Mouse (Mus musculus) cerebellum, postnatal 4 days (tissue): ENCODE measurements around the gene Cdan1.

Source experiments
- DNase-seq, 2 experiments: peaks; one replicate each; pipeline ENCODE4 v3.0.0; 2022; ENCODE audit warnings: low spot score in 2 of 2, mixed read lengths in 1 of 2

Cdan1 gene

DNA sequence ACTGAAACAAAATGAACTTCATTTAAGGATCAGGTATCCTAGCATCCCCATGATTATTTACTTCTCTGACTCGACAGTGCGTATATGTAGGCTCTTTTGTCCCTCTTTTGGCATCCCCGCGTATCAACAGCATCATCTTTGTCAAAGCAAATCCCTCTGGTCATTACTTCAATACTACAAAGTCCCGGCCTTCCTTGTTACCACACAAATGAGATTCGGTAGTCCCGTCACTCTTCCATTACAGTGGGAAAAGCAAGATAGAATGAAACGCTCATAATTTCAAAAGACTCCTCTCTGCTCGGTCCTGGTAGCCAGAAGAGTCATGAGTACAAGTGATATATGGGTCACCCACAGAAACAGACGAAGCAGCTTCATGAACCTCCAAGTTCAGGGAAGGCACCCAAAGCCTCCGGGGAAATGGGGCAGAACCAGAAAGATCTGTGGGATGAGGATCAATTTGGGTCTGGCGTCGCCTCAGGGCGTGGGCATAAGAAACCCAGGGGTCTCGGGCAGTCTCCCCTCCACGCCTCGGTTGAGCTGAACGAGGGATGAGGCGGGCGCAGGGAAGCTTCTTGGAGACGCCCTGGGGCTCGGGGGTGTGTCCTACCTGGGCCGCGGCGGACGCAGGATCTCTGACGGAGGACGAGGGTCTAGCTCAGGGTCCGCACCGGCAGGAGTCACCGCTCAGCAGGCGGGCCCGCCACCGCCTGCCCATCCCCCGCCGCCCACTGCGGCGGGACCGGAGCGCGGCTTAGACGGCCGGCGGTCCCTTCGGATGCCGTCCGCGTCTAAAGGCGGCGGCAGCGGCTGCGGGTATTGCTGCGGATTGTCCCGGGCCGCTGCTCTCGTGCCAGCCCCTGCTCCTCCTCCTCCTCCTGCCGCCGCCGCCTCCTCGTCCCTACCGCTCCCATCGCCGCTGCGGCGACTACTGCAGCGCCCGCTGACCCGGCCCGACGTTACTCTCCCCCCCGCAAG, at the start of gene Cdan1:
Gene Cdan1 (minus strand): TSS at position 680 of the 975 bp plus-strand sequence.
- DNase-seq: peak in 1 of 2 experiments; percentile 54

DNA sequence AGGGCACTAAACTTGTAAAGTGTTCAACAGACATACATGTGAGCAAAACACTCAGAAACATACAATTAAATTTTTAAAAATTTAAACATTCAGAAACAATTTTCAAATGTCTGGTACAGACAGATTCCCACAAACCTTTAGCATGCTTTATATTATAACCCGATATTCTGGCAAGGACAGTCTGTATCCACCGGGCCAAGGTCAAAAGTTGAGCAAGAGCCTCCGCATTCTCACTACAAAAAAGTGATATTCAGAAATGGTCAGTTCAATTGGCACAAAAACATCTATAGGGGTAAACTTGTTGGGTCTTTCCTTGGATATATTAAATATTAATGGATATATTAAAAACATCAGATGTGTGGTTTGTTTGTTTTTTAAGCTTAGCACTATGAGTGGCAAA, 46.4 kb upstream of the Cdan1 start:
- DNase-seq: no peak

DNA sequence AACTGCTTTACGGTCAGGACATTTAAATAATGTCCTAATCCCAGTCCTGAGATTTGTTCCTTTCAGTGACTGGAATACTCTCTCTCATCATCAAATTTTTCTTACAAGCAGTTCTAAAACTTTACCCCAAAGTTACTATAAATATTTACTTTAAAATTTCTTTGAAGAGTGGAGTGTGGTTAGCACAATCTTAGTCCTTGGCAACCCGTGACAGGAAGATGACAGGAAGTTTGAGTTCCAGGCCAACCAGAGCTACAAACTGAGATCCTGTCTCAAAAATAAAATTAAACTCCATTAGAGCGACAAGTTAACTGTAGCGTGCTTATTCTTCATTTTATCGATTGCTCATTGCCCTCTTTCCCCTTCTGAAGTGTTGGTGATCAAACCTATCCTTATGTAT, 37.7 kb upstream of the Cdan1 start:
- DNase-seq: no peak

DNA sequence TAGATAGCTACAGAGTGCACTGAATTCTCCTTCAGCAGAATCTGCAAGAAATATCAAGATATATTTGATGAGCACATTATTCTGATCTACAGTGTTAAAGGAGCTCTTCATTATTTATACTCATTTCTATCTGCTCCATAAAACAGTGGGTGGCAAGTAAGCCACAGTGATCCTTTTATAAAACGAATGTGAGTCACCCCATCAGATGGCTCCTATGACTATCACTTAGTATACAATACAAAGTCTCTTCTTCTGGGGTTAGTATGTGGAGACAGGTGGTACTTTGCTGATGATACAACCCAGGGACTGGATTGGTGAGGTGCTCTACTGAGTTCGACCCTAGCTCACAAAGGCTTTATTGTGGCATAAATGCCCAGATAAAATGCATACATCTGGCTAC, 23.3 kb upstream of the Cdan1 start:
- DNase-seq: no peak

DNA sequence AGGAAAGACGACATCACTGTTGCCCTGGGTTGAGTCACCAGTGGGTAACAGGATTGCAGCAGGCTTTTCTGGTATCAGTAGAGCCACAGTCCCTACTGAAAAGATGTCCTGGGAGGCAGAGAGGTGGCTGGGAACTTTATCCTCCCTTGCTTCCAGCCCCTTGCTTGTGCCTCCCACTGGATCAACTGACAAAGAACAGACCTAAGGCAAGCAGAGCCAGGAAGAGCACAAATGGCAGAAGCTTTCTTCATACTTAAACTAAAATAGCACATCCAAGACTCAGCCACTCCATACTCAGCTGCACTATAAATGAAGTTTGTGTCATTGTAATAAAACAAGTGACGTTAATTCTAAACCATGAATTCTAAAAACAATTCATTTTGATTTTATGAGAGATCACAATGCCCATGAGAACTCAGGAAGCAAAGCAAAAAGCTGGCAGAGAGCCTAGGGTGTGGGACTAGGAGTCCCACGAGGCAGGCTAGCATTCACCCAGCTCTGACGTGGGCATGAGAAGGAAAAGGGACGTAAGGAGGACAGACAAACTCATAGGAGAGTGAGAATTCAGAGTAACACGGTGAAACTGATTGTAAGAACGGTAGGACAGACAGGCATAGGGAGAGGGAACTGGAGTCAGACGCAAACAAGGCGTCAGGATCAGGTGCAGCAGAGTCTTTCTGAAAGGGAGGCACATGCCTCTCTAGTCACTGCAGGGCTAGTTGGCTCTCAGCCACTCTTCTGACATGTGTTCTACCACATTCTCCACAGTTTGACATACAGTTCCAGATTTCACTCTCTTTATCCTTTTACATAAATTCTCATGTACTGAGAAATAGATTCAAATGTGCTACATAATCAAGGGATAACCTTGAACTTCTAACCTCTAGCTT, 21.8 kb upstream of the Cdan1 start:
- no peak for DNase-seq

DNA sequence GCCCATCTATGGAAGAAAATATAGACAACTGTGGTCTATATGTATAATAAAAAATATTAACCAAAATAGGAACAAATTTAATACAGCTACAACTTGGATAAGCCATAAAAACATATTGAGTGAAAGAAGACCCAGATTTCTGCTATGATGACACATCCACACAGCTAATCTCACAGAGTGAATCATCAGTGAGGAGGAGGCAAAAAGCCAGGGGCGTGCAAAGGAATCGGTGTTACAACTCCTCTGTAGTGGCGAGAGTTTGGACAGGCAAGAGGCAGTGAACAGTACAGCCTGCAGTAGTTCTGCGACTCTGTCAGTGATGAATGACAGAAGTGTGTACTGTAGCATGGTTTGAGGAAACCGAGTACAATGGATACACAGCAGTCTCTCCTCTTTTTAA, 17.4 kb upstream of the Cdan1 start:
- DNase-seq: no peak

DNA sequence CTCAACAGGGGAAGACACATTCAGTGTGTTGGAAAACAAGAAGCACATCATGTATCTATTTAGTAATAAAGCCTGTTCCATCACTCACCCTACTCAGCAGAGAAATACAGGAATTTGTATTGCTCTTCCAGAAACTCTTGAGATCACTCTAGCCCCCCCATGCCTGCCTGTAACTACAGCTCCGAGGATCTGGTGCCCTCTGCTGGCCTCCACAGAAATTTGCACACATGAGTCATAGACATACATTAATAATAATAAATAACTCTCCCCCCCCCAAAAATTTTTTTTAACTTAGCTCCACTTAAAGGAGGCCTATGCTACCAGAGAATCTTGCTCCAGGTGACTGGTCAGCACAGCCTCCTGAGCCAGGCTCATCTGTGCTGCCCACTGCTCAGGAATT, 16.6 kb upstream of the Cdan1 start:
- DNase-seq: peak in 1 of 2 experiments; percentile 8

DNA sequence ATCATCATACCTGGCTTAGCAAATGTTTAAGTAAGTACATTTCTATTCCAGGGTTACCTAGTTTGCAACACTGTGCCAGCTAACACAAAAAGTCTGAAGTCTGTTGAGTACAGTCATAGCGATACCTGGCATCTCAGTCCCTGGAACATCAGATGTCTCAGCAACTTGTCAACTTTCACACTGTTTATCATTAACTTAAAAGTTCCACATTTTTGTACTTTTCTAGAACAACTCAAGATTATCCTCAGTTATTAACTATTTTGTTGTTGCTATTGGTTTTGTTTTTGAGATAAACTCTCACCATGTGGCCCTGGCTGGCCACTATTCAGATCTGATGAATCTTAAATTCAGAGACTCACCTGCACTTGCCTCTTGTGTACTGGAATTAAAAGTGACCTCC, 13.5 kb upstream of the Cdan1 start:
- no peak for DNase-seq

DNA sequence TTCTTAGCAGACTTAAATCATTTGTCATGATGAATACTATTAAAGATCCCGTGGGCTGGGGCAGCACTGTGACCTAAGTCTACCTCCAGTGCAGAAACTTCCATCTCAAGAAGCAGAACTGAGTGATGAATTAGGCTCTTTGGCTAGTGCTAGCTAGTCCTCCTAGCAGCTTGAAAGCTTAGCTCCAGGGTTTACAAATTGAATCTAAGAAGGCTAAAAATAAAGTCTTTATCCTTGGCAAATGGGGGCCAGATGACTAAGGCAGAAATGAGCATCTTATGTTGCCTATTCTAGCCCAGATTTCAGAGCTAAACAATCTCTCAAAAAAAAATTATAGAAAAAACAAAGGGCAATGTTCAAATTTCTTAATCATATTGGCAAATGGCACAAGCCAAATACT, 10.8 kb upstream of the Cdan1 start:
- DNase-seq: no peak

DNA sequence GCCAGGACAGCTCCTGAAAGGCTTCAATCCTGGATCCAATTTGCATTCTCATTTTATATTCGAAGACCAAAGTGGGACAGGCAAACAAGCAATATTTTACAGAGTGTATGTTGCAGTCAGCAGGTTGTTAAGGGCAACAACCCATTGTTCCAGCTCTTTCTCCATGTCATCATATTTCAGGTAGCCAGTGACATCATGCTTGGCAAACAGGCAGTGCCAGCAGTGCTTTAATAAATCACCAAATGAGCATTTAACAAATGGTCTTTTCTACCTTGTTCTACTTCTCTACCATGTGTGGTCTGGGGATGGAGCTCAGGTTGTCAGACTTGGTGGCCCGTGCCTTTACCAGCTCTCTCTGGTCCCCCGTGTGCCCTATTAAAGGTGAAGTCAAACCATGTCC, 8.2 kb upstream of the Cdan1 start:
- DNase-seq: no peak

DNA sequence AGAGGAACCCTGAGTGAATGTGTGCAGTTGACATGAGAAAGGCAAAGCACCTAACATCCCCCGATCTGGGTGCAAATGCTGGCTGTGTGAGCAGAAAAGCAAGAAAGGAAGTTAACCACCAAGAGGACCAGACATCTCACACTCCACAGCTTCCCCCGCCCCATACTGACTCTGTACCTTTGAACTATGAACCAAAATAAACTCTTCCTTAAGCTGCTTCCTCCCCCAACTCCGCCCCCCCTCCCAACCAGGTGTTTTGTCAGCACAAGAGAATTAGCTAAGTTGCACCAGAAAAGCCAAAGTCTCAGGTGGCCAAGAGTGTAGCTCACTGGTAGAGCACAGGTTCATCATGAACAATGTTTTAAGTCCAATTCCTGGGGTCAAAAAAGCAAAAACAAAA, 3.2 kb upstream of the Cdan1 start:
- DNase-seq: no peak

DNA sequence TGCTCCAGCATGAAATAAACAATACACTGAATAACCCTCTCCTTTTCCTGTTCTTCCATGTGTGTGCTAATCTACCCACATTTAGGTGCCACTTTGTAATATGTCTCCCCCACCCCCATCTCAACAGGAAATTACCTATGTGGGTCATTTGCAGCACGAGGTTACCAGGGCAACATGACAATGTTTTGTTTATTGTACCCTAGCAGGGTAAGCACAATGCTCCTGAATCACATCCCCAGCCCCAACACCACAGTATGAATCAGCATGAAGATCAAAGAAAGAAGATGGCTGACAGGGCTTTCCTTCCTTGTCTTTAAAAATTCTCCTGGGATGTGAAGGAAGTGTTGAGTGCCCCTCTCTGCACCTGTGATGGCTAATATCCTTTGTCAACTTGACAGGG, 2.7 kb upstream of the Cdan1 start:
- DNase-seq: no peak

DNA sequence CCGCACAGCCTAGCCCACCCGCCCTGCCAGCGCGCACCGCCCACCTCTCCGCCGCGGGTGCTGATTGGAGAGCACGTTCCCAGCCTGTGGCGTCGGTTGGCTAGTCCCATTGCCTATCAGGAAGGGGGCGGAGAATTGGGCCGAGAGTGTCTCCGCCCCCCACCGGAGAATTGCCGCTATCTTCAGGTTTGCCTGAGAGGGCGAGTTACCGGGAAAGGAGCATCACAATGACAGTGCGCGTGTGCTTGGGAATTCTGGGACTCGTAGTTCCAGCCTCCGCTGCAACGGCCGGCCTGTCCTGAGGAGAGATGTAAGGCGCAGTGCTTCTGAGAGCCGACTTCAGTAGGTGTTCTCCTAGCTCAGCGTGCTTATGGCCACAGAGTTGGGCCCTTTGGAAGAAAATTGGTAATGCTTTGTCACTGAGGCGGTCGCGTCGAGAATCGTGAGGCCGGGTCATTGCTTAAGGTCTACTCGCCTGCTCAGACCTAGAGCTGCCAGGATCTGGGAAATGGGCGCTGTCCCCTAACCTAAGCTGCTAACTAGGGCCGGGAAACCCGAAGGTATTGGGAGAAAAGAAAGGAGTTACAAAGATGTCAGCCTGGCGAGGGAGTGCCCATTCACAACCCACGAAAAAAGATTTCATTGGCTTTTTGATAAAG, 625 bp upstream of the Cdan1 start, which contains the start of gene Ttbk2:
Gene Ttbk2 (minus strand): TSS at position 181 of the 659 bp plus-strand sequence.
- DNase-seq: peak; percentile 99

DNA sequence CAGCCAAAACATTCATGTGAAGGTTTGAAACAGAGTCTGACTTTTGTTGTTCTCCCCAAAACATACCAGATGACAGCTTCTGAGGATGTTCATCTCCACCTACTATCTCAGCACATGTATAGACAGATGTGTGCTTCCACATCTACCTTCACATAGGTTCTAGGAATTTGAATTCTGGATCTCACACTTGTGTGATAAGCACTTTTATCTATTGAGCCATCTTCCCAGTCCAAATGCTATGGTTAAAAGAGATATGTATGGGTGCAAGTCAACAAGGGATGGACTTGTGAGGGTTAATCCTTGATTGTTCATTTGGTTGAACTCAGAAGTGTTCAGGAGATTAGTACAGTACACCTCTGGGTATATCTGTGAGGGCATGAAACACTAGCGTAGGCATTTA, 4.6 kb downstream of the Cdan1 start:
- DNase-seq: no peak

DNA sequence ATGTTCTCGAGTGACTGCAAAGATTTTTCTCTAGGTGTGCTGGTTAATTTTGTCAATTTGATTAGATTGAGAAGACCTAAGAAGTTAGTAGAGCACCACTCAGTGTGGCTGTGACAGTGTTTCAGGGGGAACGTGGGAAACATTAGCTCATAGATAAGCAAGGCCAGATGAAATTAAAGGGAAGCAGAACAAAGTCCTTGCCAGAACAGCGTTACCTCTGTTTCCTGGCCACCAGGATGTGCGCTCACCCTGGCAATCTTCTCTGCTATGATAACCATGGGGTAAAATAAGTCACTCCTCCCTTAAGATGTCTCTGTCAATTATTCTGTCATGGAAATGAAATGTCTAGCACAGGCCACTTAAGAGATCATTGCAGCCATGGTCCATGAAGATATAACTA, 5.9 kb downstream of the Cdan1 start:
- DNase-seq: no peak

DNA sequence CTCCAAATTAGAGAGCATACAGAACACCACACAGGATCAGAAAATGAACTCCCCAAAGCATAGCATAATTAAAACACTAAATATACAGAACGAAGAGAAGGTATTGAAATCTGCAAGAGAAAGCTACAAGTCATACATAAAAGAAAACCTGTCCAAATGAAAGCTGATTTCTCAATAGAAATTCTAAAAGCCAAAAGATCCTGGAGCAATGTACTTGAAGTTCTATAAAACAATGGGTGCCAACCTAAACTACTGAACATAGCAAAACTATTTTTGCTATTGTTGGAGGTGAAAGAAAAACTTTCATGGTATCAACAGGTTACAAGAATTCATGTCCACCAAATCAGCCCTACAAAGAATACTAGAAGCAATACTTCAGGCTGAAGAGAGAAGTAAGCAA, 8.7 kb downstream of the Cdan1 start:
- no peak for DNase-seq

DNA sequence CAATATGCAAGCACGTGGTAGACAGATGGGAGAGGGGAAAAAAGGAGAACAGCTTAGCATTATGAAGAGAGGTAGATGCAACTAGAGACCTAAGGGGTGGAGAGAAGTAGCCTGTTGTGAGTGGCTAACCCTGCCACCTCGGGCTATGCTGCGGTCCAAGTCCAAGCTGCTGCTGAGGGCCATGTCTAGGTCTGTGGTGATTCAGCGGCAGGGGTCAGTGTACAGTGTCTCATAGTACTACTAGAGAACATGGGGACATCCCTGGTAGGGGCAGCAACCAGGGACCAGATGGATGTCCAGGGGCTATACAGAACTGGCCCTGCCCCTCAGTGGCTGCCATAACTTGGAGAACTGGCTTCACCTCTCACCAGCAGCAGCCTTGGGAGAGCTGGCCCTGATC, 14.8 kb downstream of the Cdan1 start:
- no peak for DNase-seq

DNA sequence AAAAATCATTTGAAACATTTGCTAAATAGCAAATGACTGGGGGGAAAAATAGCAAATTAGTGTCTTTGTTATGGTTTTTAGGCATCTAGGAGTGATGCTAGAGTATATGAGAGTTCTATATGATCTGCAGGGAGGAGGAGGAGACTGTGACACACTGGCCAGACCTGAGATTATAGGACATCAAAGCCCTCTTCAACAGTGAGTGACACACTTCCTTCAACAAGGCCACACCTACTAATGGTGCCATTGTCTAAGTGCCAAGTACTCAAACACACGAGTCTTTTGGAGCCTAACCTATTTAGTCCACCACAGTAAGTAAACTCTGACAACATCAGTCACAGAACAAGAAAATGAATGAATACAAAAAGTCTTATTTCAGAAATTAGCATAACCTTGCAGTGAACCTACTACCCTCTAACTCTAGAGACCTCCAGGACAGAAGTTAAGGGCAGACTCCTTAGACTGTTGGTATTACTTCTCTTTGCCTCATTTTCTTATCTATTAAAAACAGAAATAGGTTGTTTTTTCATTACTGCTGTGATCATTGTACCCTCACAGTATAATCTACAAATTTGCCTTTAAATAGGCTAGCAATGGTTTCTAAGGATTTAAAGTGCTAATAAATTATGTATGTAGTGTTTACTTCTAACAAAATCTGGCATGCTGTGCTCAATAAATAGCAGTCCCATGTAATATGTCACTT, 22.8 kb downstream of the Cdan1 start:
- no peak for DNase-seq

DNA sequence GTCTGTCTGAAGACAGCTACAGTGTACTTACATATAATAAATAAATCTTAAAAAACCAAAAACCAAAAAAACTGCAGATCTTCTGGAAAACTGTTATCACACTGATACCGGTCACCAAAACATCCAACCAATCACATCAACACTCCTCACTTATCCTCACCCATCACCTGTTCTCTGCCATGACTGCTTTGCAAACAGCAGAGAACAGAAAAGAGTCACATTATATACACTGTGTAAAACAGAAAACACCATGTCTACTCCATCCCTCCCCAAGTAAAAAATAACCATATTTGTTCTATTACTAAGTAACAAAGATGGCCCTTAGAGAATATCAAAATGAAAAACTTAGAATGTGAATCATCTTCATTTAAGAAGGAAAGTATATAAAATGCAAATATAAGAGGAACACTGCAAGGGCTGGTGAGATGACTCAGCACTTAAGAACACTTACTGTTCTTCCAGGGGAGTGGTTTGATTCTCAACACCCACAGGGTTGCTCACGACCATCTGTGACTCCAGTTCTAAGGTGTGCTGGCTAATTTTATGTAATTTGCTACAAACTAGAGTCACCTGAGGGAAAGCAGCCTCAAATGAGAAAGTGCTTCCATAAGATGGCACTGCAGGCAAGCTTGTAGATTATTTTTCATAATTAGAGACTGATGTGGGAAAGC, 79.5 kb downstream of the Cdan1 start:
- DNase-seq: no peak

DNA sequence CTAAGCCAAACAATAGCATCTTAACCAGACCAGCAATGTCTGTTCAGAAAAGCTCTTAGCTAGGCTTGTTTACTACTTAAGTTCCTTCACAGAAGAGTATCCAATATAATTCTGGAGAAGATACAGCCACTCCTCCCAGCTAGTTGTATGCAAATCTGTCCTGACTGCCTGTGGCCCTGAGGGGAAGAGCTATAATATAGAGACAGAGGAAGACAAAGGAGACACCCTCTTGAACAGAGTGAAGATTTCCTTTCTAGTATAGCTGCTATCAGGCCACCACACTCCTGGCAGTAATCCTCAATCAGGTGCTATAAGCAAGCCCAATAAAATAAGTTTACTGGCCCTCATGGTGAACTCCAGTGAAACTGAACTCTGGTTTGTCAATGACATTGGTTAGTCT, 88.0 kb downstream of the Cdan1 start:
- DNase-seq: no peak

DNA sequence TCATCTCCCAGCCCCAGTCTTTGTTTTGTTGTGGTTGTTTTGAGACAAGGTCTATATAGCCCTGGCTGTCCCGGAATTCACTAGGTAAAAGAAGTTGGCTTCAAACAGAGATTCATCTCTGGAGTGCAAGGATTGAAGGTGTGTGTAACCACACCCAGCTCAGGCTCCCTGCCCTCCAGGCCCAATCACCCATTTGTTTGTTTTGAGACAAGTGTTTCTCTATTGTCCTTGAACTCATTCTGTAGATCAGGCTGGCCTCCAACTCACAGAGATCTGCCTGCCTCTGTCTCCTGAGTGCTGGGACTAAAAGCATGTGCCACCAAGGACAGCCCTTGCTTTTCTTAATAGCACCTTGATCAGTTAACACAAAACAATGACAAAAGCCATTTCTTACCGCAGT, 101.9 kb downstream of the Cdan1 start:
- no peak for DNase-seq
